Mouse (Mus musculus): ENCODE measurements at regions not wholly inside any gene's neighbourhood (a gene's known extent, or its start where the extent isn't known, plus 50 kb on each side); places are given as distances from the start of the nearest gene placed in this dataset.

DNA sequence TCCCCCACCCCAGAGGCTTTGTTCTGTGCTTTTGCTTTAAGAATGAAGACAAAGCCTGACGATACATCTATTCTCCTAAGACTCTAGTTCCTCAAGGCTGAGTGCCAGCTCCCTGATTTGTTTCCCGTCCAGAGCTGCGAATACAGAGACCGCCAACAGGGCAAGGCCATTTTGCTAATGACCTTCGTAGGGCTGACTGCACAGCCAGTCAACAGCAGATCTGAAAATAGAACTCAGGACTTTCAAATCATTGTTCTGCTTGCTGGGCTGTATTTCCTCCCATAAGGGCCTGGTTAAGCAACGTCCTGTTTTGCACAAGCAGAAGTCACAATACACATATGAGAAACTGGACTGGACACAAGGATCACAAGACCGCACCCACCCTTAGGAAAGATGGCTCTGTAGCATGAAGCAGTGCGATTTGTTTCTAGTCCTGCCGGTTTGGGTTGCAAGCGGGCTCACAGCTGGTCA, 196.4 kb downstream of the Gm5426 start:
- TF ChIP-seq GATA1 (IDR thresholded peaks at IDR 0.05; ENCODE audit: low read depth, low read length), result no peak
- no peak for TF ChIP-seq POLR2A (IDR thresholded peaks at IDR 0.05; ENCODE audit: control insufficient read depth in 1 of 2, insufficient read depth in 1 of 2, low read depth in 1 of 2, low read length in 2 of 2, poor library complexity in 1 of 2)
- no peak for TF ChIP-seq NRF1 (IDR thresholded peaks at IDR 0.05; ENCODE audit: insufficient read depth, low read depth, low read length, poor library complexity, severe bottlenecking)
- TF ChIP-seq TBP (IDR thresholded peaks at IDR 0.05; ENCODE audit: low read depth, low read length), result no peak
- no peak for TF ChIP-seq JUND (IDR thresholded peaks at IDR 0.05; ENCODE audit: low read depth, low read length)
- no peak for TF ChIP-seq POLR2AphosphoS5 (IDR thresholded peaks at IDR 0.05; ENCODE audit: borderline replicate concordance, low read depth, low read length)
- TF ChIP-seq MYC (IDR thresholded peaks at IDR 0.05; ENCODE audit: low read depth, low read length), result no peak
- no peak for TF ChIP-seq CTCF (IDR thresholded peaks at IDR 0.05 in 2 of 3, conservative IDR thresholded peaks at IDR 0.05 in 1 of 3; ENCODE audit: control insufficient read depth in 1 of 3, insufficient read depth in 1 of 3, low read depth in 2 of 3, low read length in 3 of 3, poor library complexity in 1 of 3, severe bottlenecking in 1 of 3)
- no peak for TF ChIP-seq CHD2 (IDR thresholded peaks at IDR 0.05; ENCODE audit: low read length)
- TF ChIP-seq USF1 (IDR thresholded peaks at IDR 0.05; ENCODE audit: low read depth, low read length), result no peak
- TF ChIP-seq ELF1 (IDR thresholded peaks at IDR 0.05; ENCODE audit: low read depth, low read length), result no peak
- no peak for TF ChIP-seq CHD1 (IDR thresholded peaks at IDR 0.05; ENCODE audit: low read depth, low read length)
